Mouse (Mus musculus) adrenal gland, postnatal 14 days (tissue): ENCODE data around the gene Hcn4. TPM values are rescaled to one million over a fixed set of nuclear protein-coding genes. Genes with fewer than 3 reads are reported as not detected.

Experiments
- total RNA-seq: library from RNA; stranded (reverse); gene quantifications from 2 replicates; pipeline ENCODE4 v1.2.3, GENCODE M21; 2021

Gene Hcn4
- total RNA-seq, 1 experiment from 2014 or later = 0.56 TPM

Other genes with a start within 250 kb of the Hcn4 start
- 159 and 169 TPM in 2 replicates for gene Nptn, start 241.2 kb upstream of the Hcn4 start, total RNA-seq
- gene Rec114, start 79.4 kb upstream of the Hcn4 start, total RNA-seq = 3.7 and 4.1 TPM in 2 replicates
- gene Neo1, start 213.0 kb downstream of the Hcn4 start, total RNA-seq = 49.3 and 55.0 TPM in 2 replicates